Mouse (Mus musculus) embryo, embryonic 11.5 days (tissue): ENCODE measurements around the gene Rassf3.

Experiments used
- DNase-seq: peaks from one replicate; pipeline ENCODE4 v3.0.0-alpha.2; 2012; ENCODE audit warnings: low read depth, low spot score

The Rassf3 gene

DNA sequence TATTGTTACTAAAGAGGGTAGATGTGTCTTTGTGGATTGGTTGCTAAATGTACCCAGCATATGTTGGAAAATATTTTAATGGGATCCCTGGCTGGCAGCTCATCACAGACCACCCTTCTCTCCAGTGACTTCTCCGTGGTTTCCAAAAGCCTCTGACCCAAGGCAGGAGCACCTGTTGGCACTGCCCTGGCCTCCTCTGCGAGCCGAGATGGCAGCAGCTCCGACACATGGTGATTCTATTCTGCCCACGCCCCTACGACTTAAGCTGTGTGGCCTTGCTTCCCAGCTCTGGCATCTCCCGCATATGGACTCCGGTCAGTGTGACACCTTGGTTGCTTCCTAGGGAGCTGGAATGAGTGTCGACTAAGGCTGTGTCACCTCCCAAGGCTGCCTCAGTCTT, 73.0 kb downstream of the Rassf3 start:
- DNase-seq = no peak

DNA sequence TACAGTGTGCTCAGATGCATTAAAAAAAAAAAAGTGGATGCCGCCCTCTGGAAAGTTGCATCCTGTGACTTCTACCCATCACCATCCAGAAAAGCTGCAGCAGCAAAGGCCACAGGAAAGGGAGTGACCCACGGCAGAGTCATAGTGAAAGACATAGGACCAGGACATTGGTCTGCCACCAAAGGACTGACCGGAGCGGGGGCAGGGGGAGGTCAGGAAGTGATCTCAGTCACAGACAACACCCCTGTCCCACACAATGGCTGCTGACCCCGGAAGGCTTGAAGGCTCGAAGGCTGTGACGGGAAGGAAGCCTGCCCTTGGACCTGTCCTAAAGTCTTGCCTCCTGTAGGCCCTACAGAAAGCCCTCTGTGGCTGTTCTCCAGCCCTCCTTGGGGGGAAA, 75.1 kb downstream of the Rassf3 start:
- DNase-seq = no peak

DNA sequence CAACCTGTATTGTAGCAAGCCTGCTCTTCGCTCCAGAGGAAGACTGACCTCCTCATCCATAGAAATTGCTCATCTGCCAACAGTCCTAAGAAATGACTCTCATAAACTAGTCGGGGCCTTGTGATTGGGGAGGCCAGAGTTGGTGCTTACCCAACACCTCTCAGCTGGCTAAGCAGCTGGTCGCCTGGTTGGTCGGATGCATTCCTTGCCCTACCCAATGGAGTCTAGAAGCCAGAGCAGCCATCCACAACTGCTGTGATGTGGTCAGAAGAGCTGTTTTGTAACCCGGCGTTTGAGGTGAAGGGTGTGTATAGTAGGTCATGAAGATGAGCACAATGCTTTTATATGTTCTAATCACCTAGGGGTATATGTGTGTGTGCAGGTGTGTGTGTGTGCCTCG, 77.5 kb downstream of the Rassf3 start:
- DNase-seq = no peak

DNA sequence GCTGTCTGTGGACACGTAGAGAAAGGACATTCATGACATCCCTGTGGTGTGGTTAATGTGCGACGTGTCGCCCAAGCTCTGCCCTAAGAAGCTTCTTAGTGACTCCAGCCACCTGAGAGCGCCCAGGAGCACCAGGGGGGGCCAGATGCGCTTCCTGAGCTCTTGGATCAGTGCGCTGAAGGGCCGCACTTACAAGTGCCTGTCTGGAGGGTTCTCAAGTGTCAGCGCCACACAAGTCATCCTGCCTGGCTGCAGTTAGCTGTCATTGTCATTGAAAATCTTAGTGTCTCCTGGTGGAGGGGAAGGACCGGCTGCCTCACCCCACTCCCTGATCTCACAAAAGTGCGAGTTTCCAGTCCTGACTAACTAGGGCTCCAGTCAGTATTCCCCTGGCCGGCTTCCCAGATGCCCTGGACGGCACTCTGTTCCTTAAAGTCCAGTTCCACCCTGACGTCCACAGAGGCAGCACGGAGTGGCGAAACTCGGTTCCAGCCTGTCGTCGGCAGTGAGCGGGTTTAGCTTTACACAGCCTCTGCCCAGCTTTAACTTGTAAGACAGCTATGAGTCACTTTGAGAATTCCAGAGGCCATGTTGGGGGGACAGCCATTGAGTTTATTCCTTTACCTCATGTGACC, 80.5 kb downstream of the Rassf3 start:
- DNase-seq = no peak

DNA sequence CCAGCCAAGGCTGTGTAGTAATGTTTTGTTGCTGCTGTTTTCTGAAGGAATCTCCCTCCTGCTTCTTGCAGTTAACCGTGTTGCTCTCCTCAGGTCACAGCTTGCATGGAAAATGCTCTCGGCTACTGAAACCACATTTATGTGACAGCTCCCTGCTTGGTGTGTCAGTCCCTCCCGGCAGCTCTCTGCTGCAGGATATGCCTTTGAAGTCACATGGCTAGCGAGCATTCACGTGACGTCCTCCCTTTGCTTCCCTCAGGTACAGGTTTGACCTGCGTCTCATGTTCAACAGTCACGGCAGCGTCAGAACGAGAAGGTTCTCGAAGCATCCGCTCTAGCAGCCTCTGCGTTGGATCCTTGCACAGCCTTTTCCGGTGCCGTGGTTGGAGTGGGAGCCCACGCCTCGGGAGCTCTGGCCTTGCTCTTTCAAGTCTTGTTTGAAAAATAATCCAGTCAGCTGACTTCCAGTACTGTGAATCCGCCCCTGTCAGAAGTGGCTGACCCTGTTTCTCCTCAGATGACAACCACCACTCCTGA, 81.3 kb downstream of the Rassf3 start:
- DNase-seq = no peak

DNA sequence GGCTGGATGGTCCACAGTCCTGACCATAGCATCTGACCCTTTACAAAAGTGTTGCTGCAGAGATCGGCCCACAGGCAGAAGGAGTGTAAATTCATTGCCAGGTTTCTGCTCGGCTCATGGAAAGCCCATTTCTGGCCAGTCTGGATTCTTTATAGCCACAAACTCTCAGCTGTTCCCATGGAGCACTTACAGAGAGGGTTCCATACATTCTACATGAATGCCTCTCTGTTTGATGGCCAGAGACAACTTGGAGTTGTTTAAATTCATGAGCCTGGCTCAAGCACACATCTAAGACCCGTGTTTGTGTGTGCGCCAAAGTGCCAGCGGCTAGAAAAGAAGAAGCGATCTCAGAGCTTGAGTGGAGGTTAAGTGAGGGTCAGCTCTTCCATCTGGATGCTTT, 81.9 kb downstream of the Rassf3 start:
- DNase-seq = no peak

DNA sequence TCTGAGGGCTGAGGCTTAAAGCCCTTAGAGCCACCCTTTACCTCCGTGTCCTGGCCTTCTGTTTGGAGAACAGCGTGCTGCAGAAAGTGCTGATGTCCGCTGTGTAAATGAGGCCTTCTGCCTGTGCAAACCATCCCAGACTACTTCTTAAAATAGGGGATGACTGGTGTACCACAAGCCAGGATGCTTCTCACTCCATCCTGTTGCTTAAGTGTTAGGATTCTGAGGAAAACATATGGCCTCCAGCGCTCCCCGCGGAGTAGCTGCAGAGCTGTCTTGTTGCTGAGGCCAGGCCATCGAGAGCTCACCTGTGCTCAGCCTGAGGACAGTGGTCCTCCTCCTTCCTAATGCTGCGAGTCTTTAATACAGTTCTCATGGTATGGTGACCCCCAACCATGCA, 84.2 kb downstream of the Rassf3 start:
- no peak for DNase-seq

DNA sequence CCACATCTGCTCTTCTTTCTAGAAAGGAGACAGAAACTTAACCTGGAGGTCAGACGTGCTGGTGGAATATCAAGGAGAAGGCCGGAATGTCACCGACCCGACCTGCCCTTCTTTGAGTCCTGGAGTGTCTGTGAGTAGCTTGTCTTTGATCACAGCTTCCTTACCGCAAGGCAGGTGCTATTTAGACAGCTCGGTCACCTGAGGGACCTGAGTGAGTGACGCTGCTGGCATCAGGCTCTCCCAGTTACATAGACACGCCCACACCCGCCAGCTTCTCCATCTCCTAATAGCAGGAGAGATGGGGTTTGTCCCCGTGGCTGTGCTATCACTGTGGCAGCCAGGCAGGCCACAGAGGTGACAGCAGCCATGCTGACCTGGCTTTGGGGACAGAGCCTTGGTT, 85.5 kb downstream of the Rassf3 start:
- no peak for DNase-seq

DNA sequence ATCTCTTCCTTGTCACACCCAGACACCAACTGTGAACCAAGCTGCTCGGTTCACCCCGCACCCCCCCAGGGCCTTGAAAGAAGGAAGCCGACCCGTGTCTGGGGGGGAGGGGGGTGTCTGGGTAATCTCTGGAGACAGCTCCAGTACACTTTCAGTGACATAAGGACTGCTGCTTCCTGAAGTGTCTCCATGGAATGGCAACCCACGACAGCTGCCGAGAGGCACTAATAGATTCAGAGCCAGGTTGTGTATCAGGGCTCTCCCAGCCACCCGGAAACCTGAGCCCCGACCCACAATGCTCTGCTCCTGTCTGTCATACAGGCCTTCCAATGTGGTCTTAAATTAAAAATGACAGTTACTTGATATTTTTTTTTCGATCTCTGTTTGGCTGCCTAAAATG, 89.8 kb downstream of the Rassf3 start:
- DNase-seq = no peak

DNA sequence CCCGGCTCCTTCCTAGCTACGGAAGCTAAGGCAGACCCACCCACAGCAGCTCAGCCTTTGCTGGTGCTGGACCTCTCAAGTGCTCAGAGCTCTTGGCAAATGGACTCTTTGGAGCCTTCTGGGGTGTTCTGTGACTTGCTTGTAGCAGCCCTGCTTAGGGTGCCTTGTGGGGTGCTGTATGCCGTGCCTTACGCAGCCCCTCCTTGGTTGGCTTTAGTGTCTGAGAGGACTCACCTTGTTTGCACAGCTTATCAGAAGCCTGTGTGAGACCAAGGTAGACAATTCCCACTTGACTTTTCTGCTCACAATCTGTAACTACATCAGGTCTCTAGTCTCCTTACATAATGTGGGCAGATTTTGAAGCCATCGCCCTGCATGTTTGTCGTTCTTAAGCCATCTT, 90.5 kb downstream of the Rassf3 start:
- no peak for DNase-seq

DNA sequence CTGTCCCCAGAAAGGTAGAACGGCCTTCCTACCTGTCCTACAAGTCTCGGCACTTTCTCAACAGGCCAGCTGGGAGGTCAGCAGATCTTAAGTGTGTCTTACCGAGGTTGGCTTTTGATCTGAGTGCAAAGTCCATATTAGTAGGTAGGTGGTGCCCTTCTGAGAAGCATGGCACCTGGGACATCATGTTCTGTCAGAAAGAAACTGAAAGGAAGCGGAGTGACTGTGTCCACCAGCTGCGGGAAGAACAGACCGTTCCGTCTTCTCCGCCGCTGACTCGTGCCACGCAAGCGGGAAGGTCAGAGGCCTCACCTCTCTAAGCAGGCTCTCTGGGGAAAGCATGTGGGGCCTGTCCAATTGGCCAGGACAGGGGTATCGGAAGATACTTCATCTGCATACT, 91.4 kb downstream of the Rassf3 start:
- no peak for DNase-seq

DNA sequence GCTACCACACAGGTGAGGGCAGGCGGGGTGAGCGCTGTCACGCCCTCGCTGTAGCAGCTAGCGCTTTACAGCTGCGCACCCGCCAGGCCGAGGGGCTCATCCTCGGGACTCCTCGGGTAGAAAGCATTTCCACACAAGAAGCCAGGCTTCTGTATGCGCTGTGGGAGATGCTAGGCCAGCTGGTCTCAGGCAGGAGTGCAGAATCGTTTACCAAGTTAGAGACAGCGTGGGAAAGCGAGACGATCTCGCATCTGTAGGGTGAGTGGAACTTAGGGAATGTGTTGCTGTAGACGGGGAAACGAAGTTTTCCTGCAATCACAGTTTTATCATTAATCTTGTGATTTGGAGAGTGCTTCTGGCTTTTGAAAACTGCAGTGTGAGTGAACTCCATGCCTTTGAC, 94.9 kb downstream of the Rassf3 start:
- no peak for DNase-seq

DNA sequence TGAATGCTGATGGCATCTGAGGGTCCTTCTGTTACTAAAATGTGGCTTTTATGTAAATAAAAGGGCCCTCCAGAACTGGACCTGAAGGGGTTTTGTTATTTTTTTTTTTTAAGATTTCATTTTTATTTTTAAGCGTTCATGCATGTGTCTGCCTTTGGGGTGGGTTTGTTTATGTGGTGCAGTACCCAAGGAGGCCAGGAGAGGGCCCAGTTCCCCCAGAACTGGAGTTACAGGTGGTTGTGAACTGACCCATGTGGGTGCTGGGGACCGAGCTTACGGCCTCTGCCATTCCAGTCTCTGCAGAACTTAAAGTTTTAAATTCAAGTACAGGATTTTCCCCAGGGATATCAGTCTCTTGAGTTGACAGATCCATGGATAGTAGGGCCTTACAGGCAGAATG, 96.8 kb downstream of the Rassf3 start:
- no peak for DNase-seq

DNA sequence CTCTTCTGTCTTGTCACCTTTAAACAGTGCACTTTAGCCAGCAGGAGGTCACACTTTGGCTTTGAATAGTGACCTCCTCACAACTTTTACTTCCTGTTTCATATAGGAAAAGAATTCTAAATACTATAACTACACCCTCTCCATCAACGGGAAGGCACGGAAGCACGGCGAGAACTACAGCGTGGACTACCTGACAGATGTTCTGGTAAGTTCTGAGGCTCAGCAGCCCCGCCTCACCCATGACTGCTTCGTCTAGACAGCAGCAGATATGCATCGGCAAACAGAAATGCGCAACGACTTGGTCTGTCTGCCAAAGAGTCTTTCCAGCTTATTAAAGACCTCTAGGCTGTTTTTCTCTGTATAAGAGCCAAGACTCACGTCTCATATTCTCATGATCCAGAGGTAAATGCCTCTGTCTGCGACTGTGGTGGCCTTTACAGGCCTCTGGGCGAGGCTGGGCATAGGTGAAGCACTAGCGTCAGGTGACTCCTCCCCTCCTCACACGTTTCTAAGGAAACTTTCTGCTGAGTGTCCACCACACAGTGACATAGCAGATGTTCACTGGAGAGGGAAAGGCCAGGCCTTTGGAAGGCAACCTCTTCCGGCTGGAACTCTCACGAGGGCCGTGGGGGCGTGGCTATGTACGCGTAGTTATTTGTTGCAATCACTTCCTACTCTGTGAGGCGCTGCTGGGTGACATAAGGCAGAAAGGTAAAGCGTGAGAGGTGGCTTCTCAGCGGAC, 99.4 kb downstream of the Rassf3 start:
- DNase-seq = no peak

DNA sequence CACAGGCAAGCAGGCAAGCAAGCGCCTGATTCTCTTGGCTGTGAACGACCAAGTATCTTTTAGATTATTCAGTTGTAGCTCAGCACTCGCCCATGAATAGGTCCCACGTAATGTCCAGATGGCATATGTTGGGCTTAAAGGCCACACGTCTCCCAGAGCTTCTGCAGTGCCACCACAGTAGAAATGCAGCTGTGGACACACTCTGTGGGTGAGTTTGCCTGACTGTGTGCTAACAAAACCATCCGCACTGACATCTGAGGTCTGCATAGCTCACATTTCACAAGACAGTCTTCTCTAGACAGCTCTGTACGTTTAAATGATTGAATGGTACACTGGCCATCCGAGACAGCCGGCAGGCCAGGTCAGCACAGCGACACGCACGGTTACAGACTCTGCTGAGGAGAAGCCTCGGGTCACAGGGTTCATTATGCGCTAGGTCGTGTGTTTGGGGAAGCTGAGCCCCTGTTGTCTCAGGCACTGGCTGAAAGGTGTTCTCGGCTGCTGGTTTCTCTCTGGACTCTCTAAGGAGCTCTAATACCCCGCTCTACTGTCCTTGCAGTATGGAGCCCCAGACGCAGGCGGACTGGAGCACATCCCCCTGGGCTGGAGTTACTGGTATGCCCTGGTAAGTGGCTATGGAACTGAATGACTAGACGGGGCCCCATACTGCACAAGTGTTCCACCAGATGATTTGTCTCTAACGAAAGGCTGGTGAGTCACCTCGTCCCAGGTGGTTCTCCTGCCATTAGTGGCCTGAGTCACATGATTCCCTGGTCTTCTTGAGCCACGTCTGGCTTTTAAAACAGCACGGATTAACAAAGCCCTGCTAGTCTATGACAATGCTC, 100.3 kb downstream of the Rassf3 start:
- DNase-seq = no peak

DNA sequence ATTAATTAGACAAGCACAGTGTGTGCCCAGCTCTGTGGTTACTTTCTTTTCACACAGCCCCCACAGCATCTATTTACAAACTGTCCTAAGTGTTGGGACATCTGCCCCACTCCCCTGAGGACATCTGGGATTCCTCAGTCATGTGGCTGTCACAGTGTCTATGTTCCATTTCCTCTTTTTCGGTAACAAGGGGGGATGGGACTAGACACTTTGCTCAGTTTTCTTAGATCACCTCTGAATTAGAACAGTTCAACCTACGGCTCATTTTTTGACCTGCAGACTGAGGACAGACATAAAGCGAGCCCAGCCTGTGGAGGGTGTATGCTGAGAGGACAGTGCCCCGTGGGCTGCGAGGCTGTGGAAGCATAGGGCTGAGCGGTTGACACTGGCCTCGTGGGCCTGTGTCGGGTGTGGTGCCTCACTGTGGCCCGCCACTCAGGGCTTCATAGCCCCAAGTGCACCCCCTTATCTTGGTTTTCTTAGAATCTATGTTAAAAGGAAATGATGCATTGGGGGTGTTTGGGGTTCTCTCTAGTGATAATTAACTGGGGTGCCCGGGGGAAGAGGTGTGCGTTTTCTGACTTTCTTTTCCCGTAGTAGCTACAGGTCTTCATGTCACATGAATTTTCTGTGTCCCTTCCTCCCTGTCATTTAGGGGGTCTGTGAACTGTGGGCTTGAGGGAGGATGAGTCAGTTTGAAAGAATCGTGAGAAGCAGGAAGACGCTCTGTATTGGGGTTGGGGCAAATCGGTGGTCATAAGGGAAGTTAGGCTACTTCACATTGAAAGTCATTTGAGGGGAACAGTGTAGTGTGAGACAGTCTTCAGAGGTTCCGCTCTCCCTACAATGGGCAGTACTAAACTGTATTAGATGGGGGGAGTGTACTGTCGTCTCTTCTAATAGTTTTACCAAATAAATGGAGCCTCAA, 101.2 kb downstream of the Rassf3 start:
- DNase-seq = no peak

DNA sequence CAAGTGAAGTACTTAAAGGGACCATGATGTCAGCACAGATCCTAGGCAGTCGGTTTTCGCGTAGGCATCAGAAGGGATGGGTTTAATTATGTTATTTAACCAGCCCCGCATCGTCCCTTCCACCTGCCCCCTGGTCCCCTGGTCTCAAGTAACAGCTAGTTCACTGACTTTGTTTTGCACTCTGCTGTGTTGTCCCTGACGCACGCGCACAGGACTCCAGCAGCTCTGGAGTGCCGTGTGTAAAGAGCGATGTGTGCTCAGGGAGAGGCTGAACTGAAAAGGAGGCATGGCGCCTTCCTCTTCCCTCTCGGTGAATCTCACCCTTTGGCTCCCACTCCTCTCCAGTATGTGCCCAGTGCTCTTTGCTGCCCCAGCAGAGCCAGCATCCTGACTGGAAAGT, 102.1 kb downstream of the Rassf3 start:
- DNase-seq = no peak

DNA sequence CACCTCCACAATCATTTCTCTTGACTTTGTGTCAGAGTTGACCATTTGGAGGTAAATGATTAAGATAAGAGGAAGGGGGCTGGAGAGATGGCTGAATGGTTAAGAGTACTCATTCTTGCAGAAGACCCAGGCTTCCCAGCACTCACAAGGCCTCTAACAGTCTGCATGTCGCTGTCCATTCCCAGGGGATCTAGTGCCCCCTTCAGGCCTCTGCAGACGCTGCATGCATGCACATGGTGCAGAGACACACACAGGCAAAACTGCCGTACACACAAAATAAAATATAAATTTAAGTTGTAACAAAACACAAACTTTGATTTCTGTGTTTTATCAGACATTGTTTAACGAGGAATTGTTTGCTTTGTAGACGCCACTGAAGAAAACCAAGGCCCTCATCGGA, 105.4 kb downstream of the Rassf3 start:
- no peak for DNase-seq

DNA sequence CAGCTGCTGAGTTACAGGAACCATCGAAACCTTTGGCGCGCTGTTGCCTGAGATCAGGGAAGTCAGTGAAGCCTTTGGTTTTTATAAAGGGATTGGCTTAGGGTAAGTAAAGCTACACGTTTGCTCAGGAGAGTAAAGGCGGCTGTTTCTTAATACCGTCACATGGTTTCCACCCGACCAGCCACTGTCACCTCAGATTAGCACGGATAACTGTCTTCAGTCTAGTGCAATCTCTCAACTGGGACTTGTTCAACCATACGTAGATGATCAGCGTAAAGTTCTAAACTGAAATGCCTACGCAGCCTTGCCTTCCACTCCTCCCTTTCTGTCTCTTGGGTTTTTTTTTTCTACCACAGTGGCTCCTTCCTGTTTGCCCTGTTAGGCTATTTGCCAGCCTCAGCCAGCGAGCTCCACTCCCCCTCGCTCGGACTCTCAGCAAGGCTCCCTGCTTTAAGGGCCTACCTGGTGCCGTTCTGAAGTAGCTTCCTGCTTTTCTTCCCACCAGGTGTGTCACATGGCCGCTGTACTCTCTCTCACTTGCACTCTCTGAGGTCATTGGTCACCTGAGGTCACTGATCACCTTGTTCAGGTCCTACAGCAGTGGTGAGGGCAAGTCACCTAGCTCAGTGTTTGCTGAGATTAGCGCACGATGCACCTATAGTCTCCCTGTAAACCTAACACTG, 107.2 kb downstream of the Rassf3 start:
- no peak for DNase-seq

DNA sequence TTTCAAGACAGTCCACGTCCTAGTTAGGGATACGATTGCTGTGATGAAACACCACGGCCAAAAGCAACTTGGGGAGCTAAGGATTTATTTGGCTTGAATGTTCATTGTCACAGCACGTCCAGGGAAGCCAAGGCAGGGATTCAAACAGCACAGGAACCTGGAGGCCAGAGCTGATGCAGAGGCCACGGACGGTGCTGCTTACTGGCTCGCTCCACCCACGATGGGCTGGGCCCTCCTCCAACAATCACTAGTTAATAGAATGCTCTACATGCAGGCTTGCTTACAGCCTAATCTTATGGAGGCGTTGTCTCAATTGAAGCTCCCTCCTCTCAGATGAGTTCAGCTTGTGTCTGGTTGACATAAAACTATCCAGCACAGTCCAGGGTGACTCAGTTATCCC, 108.4 kb downstream of the Rassf3 start:
- no peak for DNase-seq

DNA sequence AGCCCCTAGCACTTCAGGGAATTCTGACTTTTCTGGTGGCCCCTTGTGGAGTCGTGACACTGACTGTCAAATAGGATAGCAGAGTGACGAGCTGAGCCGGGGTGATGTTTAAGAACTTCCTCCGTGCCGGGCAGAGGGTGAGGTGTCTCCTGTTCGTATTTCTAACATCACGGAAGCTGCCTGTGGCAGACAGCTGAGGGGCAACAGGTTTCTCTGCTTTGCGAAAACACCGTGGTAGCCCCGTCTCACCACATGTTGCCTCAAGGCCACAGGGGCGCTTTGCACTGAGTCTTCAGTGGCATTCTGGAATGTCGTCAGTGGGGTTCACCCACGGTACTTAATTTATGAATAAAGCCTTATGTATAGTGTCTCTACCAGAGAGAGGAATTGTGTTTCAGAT, 108.9 kb downstream of the Rassf3 start:
- no peak for DNase-seq
